Comparison of ENCODE assay signal across 27 mouse cellular contexts in genomic region chr9:34573906-34574305, GRCm38 (mm10).
"Had no signal": no experiment of that assay in that cellular context is flagged by ENCODE, and none has a peak within 500 bp of the region (broad histone marks: within the 10 kb centered on the region; RNA-seq: fewer than 3 reads in every experiment).

No protein-coding gene starts in this region.

- ATAC-seq: forebrain, embryonic 13.5 days; forebrain, embryonic 14.5 days; forebrain, embryonic 15.5 days; forebrain, embryonic 16.5 days; forebrain, postnatal 0 days had no signal

- H3K27me3 ChIP-seq: embryonic facial prominence, embryonic 12.5 days; embryonic facial prominence, embryonic 13.5 days; embryonic facial prominence, embryonic 15.5 days; forebrain, embryonic 12.5 days; forebrain, embryonic 13.5 days; forebrain, embryonic 15.5 days had no signal

- H3K36me3 ChIP-seq: embryonic facial prominence, embryonic 10.5 days; embryonic facial prominence, embryonic 12.5 days; embryonic facial prominence, embryonic 13.5 days; embryonic facial prominence, embryonic 15.5 days; forebrain, embryonic 10.5 days; forebrain, embryonic 12.5 days; forebrain, embryonic 15.5 days had no signal

- H3K4me1 ChIP-seq: embryonic facial prominence, embryonic 10.5 days; embryonic facial prominence, embryonic 12.5 days; embryonic facial prominence, embryonic 13.5 days; embryonic facial prominence, embryonic 15.5 days; forebrain, embryonic 10.5 days; forebrain, embryonic 12.5 days; forebrain, embryonic 13.5 days; forebrain, embryonic 15.5 days had no signal

- H3K4me3 ChIP-seq: embryonic facial prominence, embryonic 10.5 days; embryonic facial prominence, embryonic 12.5 days; embryonic facial prominence, embryonic 13.5 days; embryonic facial prominence, embryonic 15.5 days; erythroblast, embryonic 14.5 days; forebrain, embryonic 10.5 days; forebrain, embryonic 12.5 days; forebrain, embryonic 13.5 days; forebrain, embryonic 15.5 days; gastrocnemius, adult 2 months had no signal

- H3K27ac ChIP-seq: embryonic facial prominence, embryonic 10.5 days; embryonic facial prominence, embryonic 12.5 days; embryonic facial prominence, embryonic 13.5 days; embryonic facial prominence, embryonic 15.5 days; forebrain, embryonic 10.5 days; forebrain, embryonic 12.5 days; forebrain, embryonic 13.5 days; forebrain, embryonic 15.5 days; gastrocnemius, adult 2 months had no signal

- DNase-seq: cerebellum, adult 2 months; cerebellum, adult 8-10 months; cerebellum, adult 9-10 months; cerebellum, adult 9-11 months; cerebellum, postnatal 10 days; cerebellum, postnatal 14 days; cerebellum, postnatal 25 days; cerebellum, postnatal 36 days; embryo, embryonic 11 days; forebrain, postnatal 0 days; gastrocnemius, adult 2 months; gastrocnemius, postnatal 10 days; gastrocnemius, postnatal 14 days; gastrocnemius, postnatal 25 days; gastrocnemius, postnatal 36 days; heart, adult 18-20 months had no signal

- H3K4me2 ChIP-seq: embryonic facial prominence, embryonic 12.5 days; embryonic facial prominence, embryonic 13.5 days; embryonic facial prominence, embryonic 15.5 days; forebrain, embryonic 12.5 days; forebrain, embryonic 13.5 days; forebrain, embryonic 15.5 days had no signal

- H3K9ac ChIP-seq: embryonic facial prominence, embryonic 12.5 days; embryonic facial prominence, embryonic 13.5 days; embryonic facial prominence, embryonic 15.5 days; forebrain, embryonic 12.5 days; forebrain, embryonic 13.5 days; forebrain, embryonic 15.5 days; forebrain, postnatal 0 days had no signal

- H3K9me3 ChIP-seq: embryonic facial prominence, embryonic 10.5 days; embryonic facial prominence, embryonic 12.5 days; embryonic facial prominence, embryonic 13.5 days; embryonic facial prominence, embryonic 15.5 days; forebrain, embryonic 10.5 days; forebrain, embryonic 12.5 days; forebrain, embryonic 13.5 days; forebrain, embryonic 15.5 days had no signal
